Mouse (Mus musculus): ENCODE measurements at regions not wholly inside any gene's neighbourhood (a gene's known extent, or its start where the extent isn't known, plus 50 kb on each side); places are given as distances from the start of the nearest gene placed in this dataset.
A peak's percentile ranks its signal among the peaks of the same experiment; 100 is the strongest.

- no peaks in the 10 kb centered on the region for H3K4me1 ChIP-seq (ENCODE audit: insufficient read depth)
- H3K27ac ChIP-seq (ENCODE audit: low read depth) = no peak overlapping the region
- H3K9ac ChIP-seq (replicated peaks) = no peak overlapping the region
- H3K36me3 ChIP-seq (replicated peaks; ENCODE audit: insufficient read depth, low read length) = no peaks in the 10 kb centered on the region
- no peaks in the 10 kb centered on the region for H3K9me3 ChIP-seq (ENCODE audit: low read length)
- H3K27me3 ChIP-seq (ENCODE audit: insufficient read depth, low read length) = no peaks in the 10 kb centered on the region
- DNase-seq (no peak), ATAC-seq (no peak)
- no peak overlapping the region for H3K4me3 ChIP-seq (ENCODE audit: low read depth, low read length)
- no peak overlapping the region for H3K4me2 ChIP-seq (ENCODE audit: low read depth, low read length)
- no peak for TF ChIP-seq EP300 (IDR thresholded peaks at IDR 0.05; ENCODE audit: low read depth)
- no peak for TF ChIP-seq CTCF (IDR thresholded peaks at IDR 0.05; ENCODE audit: low read depth)
- 33% methylated on average over 7 of the region's 7 CpGs for WGBS (ENCODE audit: insufficient replicate concordance)
Observed at GRCm38 (mm10) chr10:9529408-9529807, 145.6 kb downstream of the Samd5 start.

GRCm38 (mm10) chr10:9528066-9528465 is 146.9 kb downstream of the Samd5 start:
- DNase-seq = no peak
- Histone ChIP-seq H3K4me2 (ENCODE audit: low read depth, low read length) (no peak overlapping the region), H3K27me3 (ENCODE audit: insufficient read depth, low read length) (no peaks in the 10 kb centered on the region), H3K36me3 (replicated peaks; ENCODE audit: insufficient read depth, low read length) (no peaks in the 10 kb centered on the region), H3K9ac (replicated peaks) (no peak overlapping the region), H3K27ac (ENCODE audit: low read depth) (no peak overlapping the region), H3K4me1 (ENCODE audit: insufficient read depth) (no peaks in the 10 kb centered on the region), H3K9me3 (ENCODE audit: low read length) (no peaks in the 10 kb centered on the region), H3K4me3 (ENCODE audit: low read depth, low read length) (no peak overlapping the region)
- WGBS (ENCODE audit: insufficient replicate concordance) = 59% methylated on average over 4 of the region's 4 CpGs
- no peak for ATAC-seq
- TF ChIP-seq EP300 (IDR thresholded peaks at IDR 0.05; ENCODE audit: low read depth) = no peak
- TF ChIP-seq CTCF (IDR thresholded peaks at IDR 0.05; ENCODE audit: low read depth) = no peak

DNA sequence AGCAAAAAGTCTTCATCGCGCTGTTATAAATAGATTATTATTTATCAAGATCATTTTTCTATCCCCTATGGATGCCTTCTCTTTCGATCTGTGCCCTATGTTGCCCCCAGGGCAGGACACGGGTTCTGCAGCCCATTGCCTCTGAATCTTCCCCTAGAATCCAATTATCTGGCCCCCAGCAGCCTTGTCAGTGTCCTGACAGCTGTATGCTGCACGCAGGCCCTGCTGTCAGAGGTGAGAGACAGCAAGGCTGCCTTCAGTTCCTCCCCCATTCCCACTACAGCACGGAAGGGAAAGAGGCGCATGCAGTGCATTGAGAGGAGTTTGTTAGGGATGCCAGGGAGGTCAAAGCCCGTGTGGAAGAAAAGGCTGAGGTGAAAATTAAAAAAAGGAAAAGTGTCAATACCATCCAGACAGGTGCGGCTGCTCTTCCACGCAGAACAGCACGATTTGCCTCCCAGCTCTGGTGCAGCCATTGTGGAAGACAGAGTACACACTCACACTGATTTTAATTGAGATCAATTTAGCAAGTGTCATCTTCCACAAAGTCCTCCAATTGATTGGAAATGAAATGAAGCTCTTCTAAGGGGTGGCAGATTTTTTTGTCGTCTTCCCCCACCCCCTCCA is 165.1 kb downstream of the Samd5 start:
- Histone ChIP-seq H3K9me3 (ENCODE audit: low read length) (no peaks in the 10 kb centered on the region), H3K36me3 (replicated peaks; ENCODE audit: insufficient read depth, low read length) (no peaks in the 10 kb centered on the region), H3K4me3 (ENCODE audit: low read depth, low read length) (no peak overlapping the region), H3K4me2 (ENCODE audit: low read depth, low read length) (no peak overlapping the region), H3K27ac (ENCODE audit: low read depth) (no peak overlapping the region), H3K9ac (replicated peaks) (no peak overlapping the region), H3K27me3 (ENCODE audit: insufficient read depth, low read length) (no peaks in the 10 kb centered on the region), H3K4me1 (ENCODE audit: insufficient read depth) (no peaks in the 10 kb centered on the region)
- TF ChIP-seq CTCF (IDR thresholded peaks at IDR 0.05; ENCODE audit: low read depth) (no peak), EP300 (IDR thresholded peaks at IDR 0.05; ENCODE audit: low read depth) (no peak)
- 66% methylated on average over 12 of the region's 12 CpGs for WGBS (ENCODE audit: insufficient replicate concordance)
- DNase-seq (no peak), ATAC-seq (no peak)

GRCm38 (mm10) chr10:9509092-9509671 is 165.8 kb downstream of the Samd5 start:
- TF ChIP-seq CTCF (IDR thresholded peaks at IDR 0.05; ENCODE audit: low read depth) (no peak), EP300 (IDR thresholded peaks at IDR 0.05; ENCODE audit: low read depth) (no peak)
- Histone ChIP-seq H3K27ac (ENCODE audit: low read depth) (no peak overlapping the region), H3K4me3 (ENCODE audit: low read depth, low read length) (no peak overlapping the region), H3K9ac (replicated peaks) (no peak overlapping the region), H3K4me2 (ENCODE audit: low read depth, low read length) (no peak overlapping the region), H3K36me3 (replicated peaks; ENCODE audit: insufficient read depth, low read length) (no peaks in the 10 kb centered on the region), H3K9me3 (ENCODE audit: low read length) (no peaks in the 10 kb centered on the region), H3K4me1 (ENCODE audit: insufficient read depth) (no peaks in the 10 kb centered on the region), H3K27me3 (ENCODE audit: insufficient read depth, low read length) (no peaks in the 10 kb centered on the region)
- ATAC-seq (no peak), DNase-seq (no peak)
- 72% methylated on average over 17 of the region's 17 CpGs for WGBS (ENCODE audit: insufficient replicate concordance)

DNA sequence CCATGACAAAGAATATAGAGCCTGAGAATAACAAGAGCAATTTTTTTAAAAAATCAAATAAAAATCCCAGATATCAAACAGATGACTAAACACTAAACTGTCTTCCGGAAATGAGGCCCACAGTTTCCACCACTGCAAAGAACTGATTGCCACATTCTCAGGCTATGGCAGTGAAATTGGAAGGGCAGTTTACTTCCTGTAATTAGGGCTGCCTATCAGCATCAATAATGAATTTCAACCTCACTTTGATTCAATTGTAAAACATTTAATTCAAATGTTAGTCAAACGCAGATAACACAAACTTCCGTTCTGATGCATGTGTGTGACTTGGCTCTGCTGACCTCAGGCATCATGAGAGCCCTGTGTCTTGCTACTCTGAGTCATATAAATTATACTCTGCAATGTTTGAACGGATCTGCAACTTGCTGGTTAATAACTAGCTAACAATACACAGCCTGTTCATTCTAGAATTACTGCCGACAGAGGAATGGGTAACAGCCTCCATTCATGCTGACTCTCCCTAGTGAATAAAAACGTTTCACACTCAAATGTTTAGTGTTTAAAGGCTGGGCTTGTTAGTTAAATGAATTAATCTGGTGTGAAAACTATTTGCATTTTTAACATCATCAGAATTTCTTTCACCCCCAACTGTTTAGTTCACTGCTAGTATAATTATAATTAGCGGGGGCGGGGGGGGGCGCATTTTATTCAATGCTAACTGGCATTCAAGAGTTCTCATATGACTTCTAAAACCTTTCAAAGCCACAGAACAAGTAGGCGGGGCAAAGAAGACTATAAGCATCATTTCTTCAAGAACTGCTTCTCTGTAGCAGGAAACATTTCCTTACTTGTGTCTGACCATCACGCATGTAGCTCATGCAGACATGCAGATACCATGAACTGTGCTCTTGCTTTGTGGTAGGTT is 171.2 kb downstream of the Samd5 start:
- no peaks in the 10 kb centered on the region for H3K9me3 ChIP-seq (ENCODE audit: low read length)
- H3K36me3 ChIP-seq (replicated peaks; ENCODE audit: insufficient read depth, low read length) = no peaks in the 10 kb centered on the region
- H3K9ac ChIP-seq (replicated peaks) = no peak overlapping the region
- DNase-seq = no peak
- H3K4me2 ChIP-seq (ENCODE audit: low read depth, low read length) = no peak overlapping the region
- TF ChIP-seq CTCF (IDR thresholded peaks at IDR 0.05; ENCODE audit: low read depth) (no peak), EP300 (IDR thresholded peaks at IDR 0.05; ENCODE audit: low read depth) (peak; percentile 46; the same call in 1 of the 2 replicates)
- H3K27ac ChIP-seq (ENCODE audit: low read depth) = no peak overlapping the region
- 64% methylated on average over 11 of the region's 11 CpGs for WGBS (ENCODE audit: insufficient replicate concordance)
- H3K4me3 ChIP-seq (ENCODE audit: low read depth, low read length) = no peak overlapping the region
- no peaks in the 10 kb centered on the region for H3K4me1 ChIP-seq (ENCODE audit: insufficient read depth)
- H3K27me3 ChIP-seq (ENCODE audit: insufficient read depth, low read length) = no peaks in the 10 kb centered on the region
- ATAC-seq = peak; percentile 53

- ATAC-seq (no peak), DNase-seq (no peak)
- Histone ChIP-seq H3K36me3 (replicated peaks; ENCODE audit: insufficient read depth, low read length) (no peaks in the 10 kb centered on the region), H3K9me3 (ENCODE audit: low read length) (no peaks in the 10 kb centered on the region), H3K4me2 (ENCODE audit: low read depth, low read length) (no peak overlapping the region), H3K4me3 (ENCODE audit: low read depth, low read length) (no peak overlapping the region), H3K27ac (ENCODE audit: low read depth) (no peak overlapping the region), H3K9ac (replicated peaks) (no peak overlapping the region), H3K27me3 (ENCODE audit: insufficient read depth, low read length) (no peaks in the 10 kb centered on the region), H3K4me1 (ENCODE audit: insufficient read depth) (no peaks in the 10 kb centered on the region)
- 82% methylated on average over 3 of the region's 3 CpGs for WGBS (ENCODE audit: insufficient replicate concordance)
- no peak for TF ChIP-seq EP300 (IDR thresholded peaks at IDR 0.05; ENCODE audit: low read depth)
Observed at GRCm38 (mm10) chr10:9498550-9498949, 176.5 kb downstream of the Samd5 start.

All from liver, postnatal 0 days (tissue).